In genomic region chr7:76229311-76229937, GRCm38 (mm10) we compare ENCODE assay signal across 20 mouse cellular contexts. TPM values are rescaled to one million over a fixed set of nuclear protein-coding genes. Genes with fewer than 3 reads are reported as not detected.
DNase-seq lines count a peak whose midpoint lies in the region; ATAC-seq lines count a peak whose summit lies in the region.
"Had no signal": no experiment of that assay in that cellular context is flagged by ENCODE, and none has a peak within 500 bp of the region (broad histone marks: within the 10 kb centered on the region; RNA-seq: fewer than 3 reads in every experiment).

Gene Agbl1 (plus strand): TSS chr7:76229887.

- no peaks in the 10 kb centered on the region for H3K4me1 ChIP-seq in kidney, embryonic 16.5 days (ENCODE audit: insufficient read depth, low read length)
- H3K4me1 ChIP-seq: embryonic facial prominence, embryonic 13.5 days; hindbrain, embryonic 15.5 days; liver, embryonic 12.5 days had no signal

- H3K4me2 ChIP-seq in kidney, embryonic 16.5 days (replicated peaks; ENCODE audit: low read depth, low read length), result no peak within 1 kb of the TSS
- H3K4me2 ChIP-seq: embryonic facial prominence, embryonic 13.5 days; hindbrain, embryonic 15.5 days; liver, embryonic 12.5 days; lung, embryonic 14.5 days had no signal

- H3K36me3 ChIP-seq in kidney, embryonic 16.5 days (ENCODE audit: insufficient read depth, low read length), result no peaks in the 10 kb centered on the region
- H3K36me3 ChIP-seq: embryonic facial prominence, embryonic 13.5 days; forebrain, embryonic 10.5 days; hindbrain, embryonic 15.5 days; liver, embryonic 12.5 days had no signal

- peak; percentile 2 to 5 for DNase-seq in kidney, postnatal 4 days
- peak; percentile 23 for DNase-seq in thymus, postnatal 4 days
- DNase-seq in thymus, postnatal 0 days (ENCODE audit: low spot score), result no peak
- DNase-seq in lung, postnatal 4 days, result no peak
- DNase-seq in frontal cortex, postnatal 14 days (ENCODE audit: low spot score in 2 of 2), result no peak
- DNase-seq: adrenal gland, postnatal 36 days; cerebellum, adult 8-10 months; heart, adult 11 months; kidney, adult 2 months; lung, embryonic 14.5 days had no signal

- 41% methylated on average over 7 of the region's 7 CpGs for WGBS in kidney, embryonic 16.5 days

- H3K9ac ChIP-seq in kidney, embryonic 16.5 days (replicated peaks; ENCODE audit: low read length), result no peak within 1 kb of the TSS
- H3K9ac ChIP-seq: embryonic facial prominence, embryonic 13.5 days; hindbrain, embryonic 15.5 days; liver, embryonic 12.5 days; lung, embryonic 14.5 days had no signal

- no peak within 1 kb of the TSS for H3K27ac ChIP-seq in kidney, embryonic 16.5 days (ENCODE audit: low read length)
- H3K27ac ChIP-seq: embryonic facial prominence, embryonic 13.5 days; forebrain, embryonic 10.5 days; hindbrain, embryonic 15.5 days; liver, embryonic 12.5 days had no signal

- H3K27me3 ChIP-seq in kidney, embryonic 16.5 days (ENCODE audit: insufficient read depth, low read length), result no peaks in the 10 kb centered on the region
- H3K27me3 ChIP-seq: embryonic facial prominence, embryonic 13.5 days; hindbrain, embryonic 15.5 days; liver, embryonic 12.5 days had no signal

- H3K4me3 ChIP-seq in kidney, embryonic 16.5 days (ENCODE audit: low read length), result no peak within 1 kb of the TSS
- H3K4me3 ChIP-seq: embryonic facial prominence, embryonic 13.5 days; forebrain, embryonic 10.5 days; hindbrain, embryonic 15.5 days; liver, embryonic 12.5 days had no signal

- no peak; the same call in 1 of the 2 replicates for ATAC-seq in kidney, embryonic 16.5 days (ENCODE audit: low FRiP score, low TSS enrichment)
- ATAC-seq in hematopoietic stem cell, adult 5-6 weeks (replicated peaks in 1 of 2; ENCODE audit: insufficient read depth in 1 of 2, low FRiP score in 2 of 2, low TSS enrichment in 1 of 2, low read depth in 1 of 2, poor library complexity in 2 of 2, severe bottlenecking in 2 of 2), result peak; percentile 34 to 47
- ATAC-seq: liver, embryonic 12.5 days had no signal

- no peaks in the 10 kb centered on the region for H3K9me3 ChIP-seq in kidney, embryonic 16.5 days (ENCODE audit: low read length)
- H3K9me3 ChIP-seq: embryonic facial prominence, embryonic 13.5 days; forebrain, embryonic 10.5 days; hindbrain, embryonic 15.5 days; liver, embryonic 12.5 days had no signal

RNA-seq across cellular contexts. Expression of gene Agbl1, which starts in this region (rescaled TPM):
- polyA plus RNA-seq in kidney, embryonic 16.5 days (2015; fragmentation: Nextera tagmentation; extraction: Ambion mirVana), result 0.07 and 0.10 TPM in 2 replicates
- polyA plus RNA-seq in thymus, postnatal 0 days (2015; fragmentation: Nextera tagmentation; extraction: Ambion mirVana), result 0.05 TPM in 1 of 2 replicates, not detected in the other
- 0.10 and 0.56 TPM in 2 replicates for total RNA-seq in hematopoietic stem cell, adult 5-6 weeks (2017)
- total RNA-seq: adrenal gland, postnatal 36 days; common myeloid progenitor, adult 5-6 weeks; ES-E14; megakaryocyte progenitor cell, adult 5-6 weeks had no signal
- polyA plus RNA-seq: embryonic facial prominence, embryonic 13.5 days; forebrain, embryonic 10.5 days; large intestine, adult 2 months; liver, embryonic 12.5 days; lung, embryonic 14.5 days had no signal

Comparison
In these comparisons a context has a peak if more than half of its experiments do, and no peak if none do; other contexts are left out.
1. DNase-seq: peak in kidney, postnatal 4 days (2 of 2) and thymus, postnatal 4 days (single experiment); none in thymus, postnatal 0 days (single experiment), lung, postnatal 4 days (0 of 2) and frontal cortex, postnatal 14 days (0 of 2).
2. Peak in ATAC-seq in hematopoietic stem cell, adult 5-6 weeks; RNA of the gene not detected or under 1 TPM.